Mouse (Mus musculus) lung, embryonic 16.5 days (tissue): ENCODE results near the gene Pbx3. TPM values are rescaled to one million over a fixed set of nuclear protein-coding genes. Genes with fewer than 3 reads are reported as not detected.

Experiments used
- ATAC-seq: fragments of 200-750 bp; cut with Nextera tagmentation; 2 replicates; pipeline ENCODE4 v1.8.0; 2017; ENCODE audit warnings: low read depth, mild to moderate bottlenecking, moderate library complexity
- H3K27ac ChIP-seq: fragments of 300-500 bp; sonication (generic); 2 replicates; pipeline ENCODE4 v1.5.1; 2014; ENCODE audit warnings: mild to moderate bottlenecking, control low read depth, low read length
- H3K27me3 ChIP-seq: fragments of 300-500 bp; sonication (generic); 2 replicates; pipeline ENCODE4 v1.6.1; 2014; ENCODE audit warnings: low read depth, low read length, mixed read lengths; ENCODE audit not compliant: control insufficient read depth, insufficient read depth
- H3K36me3 ChIP-seq: fragments of 300-500 bp; sonication (generic); 2 replicates; pipeline ENCODE4 v1.6.1; 2014; ENCODE audit warnings: low read length; ENCODE audit not compliant: control insufficient read depth, insufficient read depth
- H3K4me1 ChIP-seq: fragments of 300-500 bp; sonication (generic); replicated peaks from 2 replicates; pipeline ENCODE4 v1.6.1; 2014; ENCODE audit warnings: low read length, mixed read lengths; ENCODE audit not compliant: control insufficient read depth, insufficient read depth
- H3K4me2 ChIP-seq: fragments of 300-500 bp; sonication (generic); 2 replicates; pipeline ENCODE4 v1.6.1; 2014; ENCODE audit warnings: low read depth, low read length, control low read depth
- H3K4me3 ChIP-seq: fragments of 300-500 bp; sonication (generic); 2 replicates; pipeline ENCODE4 v1.5.1; 2014; ENCODE audit warnings: mild to moderate bottlenecking, low read length, control low read depth
- H3K9ac ChIP-seq: fragments of 300-500 bp; sonication (generic); 2 replicates; pipeline ENCODE4 v1.6.1; 2014; ENCODE audit warnings: low read length, control low read depth
- H3K9me3 ChIP-seq: fragments of 300-500 bp; sonication (generic); 2 replicates; pipeline ENCODE4 v1.6.1; 2016; ENCODE audit warnings: low read length; ENCODE audit not compliant: control insufficient read depth
- WGBS: fragments of 180-500 bp; shearing (Covaris S2); extraction: QIAGEN DNeasy Blood & Tissue Kit; methylation state at CpG from one replicate; pipeline ENCODE4 v1.1.7; 2014; 5-methylcytosine and 5-hydroxymethylcytosine counted together
- polyA plus RNA-seq: library from polyadenylated mRNA; unstranded; fragments of >200 nt; fragmentation: Nextera tagmentation; extraction: Ambion mirVana; gene quantifications from 2 replicates; pipeline ENCODE4 v1.2.1, GENCODE M21; 2015

Pbx3 gene
- polyA plus RNA-seq, 1 experiment from 2014 or later, result 25.1 TPM

DNA sequence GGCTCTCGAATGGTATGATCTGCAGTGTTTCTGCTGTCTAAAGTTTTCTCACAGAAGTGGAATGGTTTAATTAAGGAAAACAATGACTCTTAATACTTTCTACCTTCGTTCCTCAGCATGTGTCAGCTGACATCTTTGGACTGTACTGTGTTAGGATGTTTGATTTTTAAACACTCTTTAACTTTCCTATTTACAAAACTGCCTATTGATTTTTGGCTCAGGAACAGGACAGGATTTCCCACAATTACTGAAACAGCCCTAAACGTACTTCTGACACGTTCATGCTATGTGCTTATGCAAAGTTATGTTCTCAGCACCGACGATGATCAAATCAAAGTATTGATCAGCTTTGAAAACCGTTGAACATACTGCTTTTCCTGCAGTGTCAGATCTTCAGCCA is 224.7 kb downstream of the Pbx3 start:
- Histone ChIP-seq H3K27ac (no peak overlapping the region), H3K4me1 (no peaks in the 10 kb centered on the region), H3K9ac (no peak overlapping the region), H3K4me2 (no peak overlapping the region), H3K4me3 (no peak overlapping the region), H3K27me3 (no peaks in the 10 kb centered on the region), H3K9me3 (no peaks in the 10 kb centered on the region), H3K36me3 (no peaks in the 10 kb centered on the region)
- ATAC-seq, result no peak
- 59% methylated on average over 7 of the region's 7 CpGs for WGBS

DNA sequence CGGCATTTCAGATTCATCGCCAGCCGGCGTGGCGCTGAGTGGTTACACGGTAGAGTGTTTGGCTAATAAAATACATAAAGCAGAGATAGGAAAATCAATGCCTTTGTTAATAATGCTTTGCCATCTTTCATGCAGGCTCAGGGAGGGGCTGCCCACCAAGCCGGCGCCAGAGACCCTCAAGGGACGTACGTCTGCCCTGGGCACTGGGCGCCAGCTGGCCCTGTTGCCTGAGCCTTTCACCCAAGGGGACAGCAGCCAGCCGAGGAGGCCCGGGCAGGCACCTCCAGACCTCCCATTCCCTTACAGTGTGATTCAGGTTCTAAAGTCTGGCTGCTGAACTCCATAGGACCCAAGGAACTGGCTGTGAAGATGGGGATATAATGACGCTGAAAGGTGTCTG is 225.5 kb downstream of the Pbx3 start:
- Histone ChIP-seq H3K27ac (no peak overlapping the region), H3K9ac (no peak overlapping the region), H3K27me3 (no peaks in the 10 kb centered on the region), H3K4me3 (no peak overlapping the region), H3K4me2 (no peak overlapping the region), H3K9me3 (no peaks in the 10 kb centered on the region), H3K36me3 (no peaks in the 10 kb centered on the region), H3K4me1 (no peaks in the 10 kb centered on the region)
- ATAC-seq, result no peak
- WGBS, result 90% methylated on average over 14 of the region's 14 CpGs

DNA sequence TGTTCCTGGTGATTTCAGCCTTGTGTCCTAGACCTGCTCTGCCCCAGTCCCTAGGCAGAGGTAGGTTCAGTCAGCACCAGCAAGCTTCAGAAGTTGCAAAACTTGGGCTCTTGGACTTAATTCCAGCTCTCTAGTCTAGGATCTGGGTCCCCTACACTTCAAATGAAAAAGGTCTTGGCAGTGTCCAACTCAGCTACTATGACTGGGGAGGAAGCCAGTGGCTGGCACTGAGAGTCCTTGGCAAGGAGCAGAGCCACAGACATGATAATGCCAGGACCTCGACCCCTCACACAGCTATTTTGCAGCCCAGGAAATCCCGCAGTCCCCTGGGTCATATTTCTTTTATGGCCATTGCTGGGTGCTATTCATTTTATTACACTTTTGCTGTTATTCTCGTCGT is 225.9 kb downstream of the Pbx3 start:
- H3K36me3 ChIP-seq, result no peaks in the 10 kb centered on the region
- no peak overlapping the region for H3K27ac ChIP-seq
- no peaks in the 10 kb centered on the region for H3K4me1 ChIP-seq
- no peak overlapping the region for H3K9ac ChIP-seq
- no peak for ATAC-seq
- no peaks in the 10 kb centered on the region for H3K27me3 ChIP-seq
- H3K9me3 ChIP-seq, result no peaks in the 10 kb centered on the region
- H3K4me3 ChIP-seq, result no peak overlapping the region
- 85% methylated on average over 4 of the region's 4 CpGs for WGBS
- H3K4me2 ChIP-seq, result no peak overlapping the region

DNA sequence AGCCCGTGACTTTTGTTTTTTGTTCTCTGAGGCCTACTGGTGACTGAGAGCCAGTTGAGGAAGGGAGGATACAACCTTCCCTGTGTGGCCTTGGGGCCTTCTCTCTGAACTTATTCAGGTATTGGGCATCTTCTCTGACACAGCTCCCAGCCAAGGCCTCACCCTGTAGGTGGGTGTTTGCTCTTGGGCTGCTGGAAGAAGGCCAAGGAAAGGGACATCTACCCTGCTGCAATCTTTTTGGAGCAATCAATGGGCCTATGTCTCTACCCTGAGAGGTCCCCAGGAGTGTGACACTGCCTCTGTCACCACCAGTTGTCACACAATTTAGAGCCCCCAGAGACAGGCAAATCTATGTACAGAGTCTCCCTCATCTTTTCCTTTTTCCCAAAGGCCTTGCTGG is 226.5 kb downstream of the Pbx3 start:
- Histone ChIP-seq H3K4me1 (no peaks in the 10 kb centered on the region), H3K4me3 (no peak overlapping the region), H3K36me3 (no peaks in the 10 kb centered on the region), H3K27me3 (no peaks in the 10 kb centered on the region), H3K27ac (no peak overlapping the region), H3K9me3 (no peaks in the 10 kb centered on the region), H3K9ac (no peak overlapping the region), H3K4me2 (no peak overlapping the region)
- WGBS, result 88% methylated on average over 1 of the region's 1 CpGs
- no peak for ATAC-seq

DNA sequence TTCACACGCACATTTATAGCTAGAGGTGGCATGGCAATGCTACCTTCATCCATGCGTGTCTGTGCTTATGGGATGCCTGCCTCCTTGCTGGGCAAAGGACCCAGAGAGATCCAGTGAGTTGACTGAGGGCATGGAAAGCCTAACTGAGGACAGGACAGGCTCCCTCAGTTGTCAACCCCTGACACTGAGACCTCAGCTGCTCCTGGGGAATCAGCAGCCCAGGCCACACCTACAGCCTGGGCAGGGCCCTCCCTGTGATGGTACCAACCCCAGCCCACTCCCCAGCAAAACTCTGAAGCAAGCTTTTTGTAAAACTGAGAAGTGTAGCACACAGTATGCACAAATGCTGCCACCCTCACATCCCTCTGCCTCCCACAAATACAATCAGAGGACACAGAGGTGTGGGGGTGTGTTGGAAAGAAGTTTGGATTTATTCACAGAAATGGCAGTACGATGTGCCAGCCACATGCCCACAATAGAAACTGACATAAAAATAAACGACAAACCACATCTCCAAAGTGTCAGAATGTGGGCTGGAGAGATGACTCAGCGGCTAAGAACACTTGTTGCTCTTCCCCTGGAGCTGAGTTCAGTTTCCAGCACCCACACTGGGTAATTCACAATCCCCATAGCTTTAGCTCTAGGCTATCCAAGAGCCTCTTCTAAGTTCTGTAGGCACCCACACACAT is 233.3 kb downstream of the Pbx3 start:
- no peak overlapping the region for H3K4me3 ChIP-seq
- H3K4me2 ChIP-seq, result no peak overlapping the region
- H3K36me3 ChIP-seq, result no peaks in the 10 kb centered on the region
- WGBS, result 79% methylated on average over 5 of the region's 5 CpGs
- H3K27me3 ChIP-seq, result no peaks in the 10 kb centered on the region
- no peaks in the 10 kb centered on the region for H3K9me3 ChIP-seq
- no peak overlapping the region for H3K9ac ChIP-seq
- no peak overlapping the region for H3K27ac ChIP-seq
- no peaks in the 10 kb centered on the region for H3K4me1 ChIP-seq
- ATAC-seq, result no peak

DNA sequence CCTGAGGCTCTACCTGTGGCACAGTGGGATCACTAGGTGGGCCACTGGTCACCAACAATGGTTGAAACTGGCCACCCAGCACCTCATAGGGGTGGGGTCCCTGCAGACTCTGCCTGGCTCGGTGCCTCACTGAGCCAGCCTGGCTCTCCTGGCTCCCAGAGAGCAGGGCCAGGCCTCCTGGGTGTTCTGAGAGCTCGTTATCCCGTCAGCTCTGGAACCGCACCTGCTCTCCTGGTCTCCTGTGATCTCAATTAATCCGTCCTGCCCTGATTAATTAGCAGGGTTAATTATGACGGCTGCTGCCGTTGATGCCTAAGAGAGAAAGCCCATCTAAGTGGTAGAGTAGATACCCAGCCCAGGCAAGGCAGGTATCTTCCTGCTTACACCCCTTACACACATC is 237.6 kb downstream of the Pbx3 start:
- Histone ChIP-seq H3K36me3 (no peaks in the 10 kb centered on the region), H3K4me3 (no peak overlapping the region), H3K27ac (no peak overlapping the region), H3K4me1 (no peaks in the 10 kb centered on the region), H3K9me3 (no peaks in the 10 kb centered on the region), H3K27me3 (no peaks in the 10 kb centered on the region), H3K4me2 (no peak overlapping the region), H3K9ac (no peak overlapping the region)
- no peak for ATAC-seq
- WGBS, result 73% methylated on average over 7 of the region's 7 CpGs

DNA sequence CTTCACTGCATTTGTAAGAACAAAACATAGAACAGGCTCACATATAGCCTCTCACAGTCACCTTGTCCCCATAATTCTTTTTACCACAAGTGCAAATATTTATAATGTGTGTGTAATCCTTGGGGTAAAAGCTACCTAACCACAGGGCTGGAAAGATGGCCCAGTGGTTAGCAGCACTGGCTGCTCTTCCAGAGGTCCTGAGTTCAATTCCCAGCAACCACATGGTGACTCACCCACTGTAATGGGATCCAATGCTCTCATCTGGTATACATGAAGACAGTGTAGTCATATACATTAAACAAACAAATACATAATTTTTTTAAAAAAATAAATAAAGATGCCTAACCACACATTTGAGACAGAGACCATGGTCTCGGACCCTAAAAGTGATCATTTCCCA is 240.2 kb downstream of the Pbx3 start:
- ATAC-seq, result no peak
- no peaks in the 10 kb centered on the region for H3K36me3 ChIP-seq
- H3K9me3 ChIP-seq, result 0 out of 2 replicates have a peak, but pooled peaks cover 3% of the 10 kb centered on the region
- H3K4me2 ChIP-seq, result no peak overlapping the region
- 73% methylated on average over 1 of the region's 1 CpGs for WGBS
- no peaks in the 10 kb centered on the region for H3K27me3 ChIP-seq
- no peak overlapping the region for H3K4me3 ChIP-seq
- no peak overlapping the region for H3K27ac ChIP-seq
- H3K4me1 ChIP-seq, result no peaks in the 10 kb centered on the region
- H3K9ac ChIP-seq, result no peak overlapping the region

DNA sequence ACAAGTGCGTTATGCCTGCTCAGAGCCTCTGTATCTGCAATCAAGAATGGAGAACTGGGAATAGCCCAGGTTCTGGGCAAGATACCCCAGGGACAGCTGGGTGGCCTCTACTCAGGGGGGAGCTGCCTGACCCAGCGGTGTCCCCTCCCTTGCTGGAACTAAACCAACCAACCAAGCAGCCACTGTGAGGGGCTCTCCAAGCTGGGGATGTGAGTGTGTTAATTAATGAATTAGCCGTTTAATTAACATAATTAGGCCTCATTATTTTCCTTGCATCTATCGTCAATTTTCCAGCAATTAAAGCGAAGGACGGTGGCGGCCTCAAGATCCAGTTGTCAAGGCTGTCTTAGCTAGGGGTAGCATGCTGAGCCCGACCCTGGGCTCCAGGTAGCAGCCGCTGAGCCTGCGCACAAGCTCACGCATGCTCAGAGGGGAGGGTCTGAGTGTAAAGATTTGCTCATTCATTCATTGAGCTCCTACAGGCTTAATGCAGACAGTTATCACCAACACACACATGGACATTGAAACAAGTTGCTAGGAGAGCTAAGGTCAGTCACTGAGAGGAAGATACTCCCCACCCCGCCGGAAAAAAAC is 243.2 kb downstream of the Pbx3 start:
- H3K9ac ChIP-seq, result no peak overlapping the region
- no peaks in the 10 kb centered on the region for H3K36me3 ChIP-seq
- H3K4me1 ChIP-seq, result no peaks in the 10 kb centered on the region
- H3K27ac ChIP-seq, result no peak overlapping the region
- H3K4me2 ChIP-seq, result no peak overlapping the region
- H3K27me3 ChIP-seq, result no peaks in the 10 kb centered on the region
- H3K4me3 ChIP-seq, result no peak overlapping the region
- 49% methylated on average over 13 of the region's 13 CpGs for WGBS
- H3K9me3 ChIP-seq, result 0 out of 2 replicates have a peak, but pooled peaks cover 3% of the 10 kb centered on the region
- no peak for ATAC-seq

DNA sequence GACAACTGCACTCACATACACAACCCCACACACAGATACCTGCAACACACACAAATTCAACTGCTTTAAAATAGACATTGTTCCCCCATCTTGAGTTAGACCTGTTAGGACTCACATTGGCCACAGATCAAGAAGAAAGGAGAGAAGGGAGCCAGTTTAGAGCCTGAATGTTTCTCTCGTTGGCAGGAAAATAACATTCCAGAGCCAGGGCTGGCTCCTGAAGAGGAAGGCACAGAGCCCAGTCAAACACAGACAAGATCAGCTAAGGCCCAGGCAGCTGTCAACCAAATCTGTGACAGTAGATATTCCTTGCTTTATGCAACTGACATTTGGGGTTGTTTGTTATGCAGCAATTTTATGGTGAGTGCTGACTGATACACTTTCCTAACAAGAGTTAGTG is 245.1 kb downstream of the Pbx3 start:
- Histone ChIP-seq H3K27me3 (no peaks in the 10 kb centered on the region), H3K9ac (no peak overlapping the region), H3K4me3 (no peak overlapping the region), H3K36me3 (no peaks in the 10 kb centered on the region), H3K4me2 (no peak overlapping the region), H3K9me3 (0 out of 2 replicates have a peak, but pooled peaks cover 3% of the 10 kb centered on the region), H3K4me1 (no peaks in the 10 kb centered on the region), H3K27ac (no peak overlapping the region)
- 47% methylated on average over 1 of the region's 1 CpGs for WGBS
- no peak for ATAC-seq
